ENCODE assay signal across 9 mouse cellular contexts in genomic region chr14:35906313-35906712, GRCm38 (mm10).
"Had no signal": no experiment of that assay in that cellular context is flagged by ENCODE, and none has a peak within 500 bp of the region (broad histone marks: within the 10 kb centered on the region; RNA-seq: fewer than 3 reads in every experiment).

No protein-coding gene starts in this region.

- DNase-seq: kidney, postnatal 10 days; kidney, postnatal 4 days; liver; lung, adult 18-20 months; right cerebral cortex, postnatal 4 days; spleen, adult 18-20 months; thymus, adult 18-20 months; thymus, postnatal 14 days had no signal

- ATAC-seq: midbrain, embryonic 13.5 days had no signal
